Mouse (Mus musculus) C2C12 (cell line): ENCODE data around the gene Cdh1. TPM values are rescaled to one million over a fixed set of nuclear protein-coding genes. Genes with fewer than 3 reads are reported as not detected.
"Not testable (repeated sequence)": the region's sequence is repeated elsewhere in the genome, so short reads cannot be mapped to it uniquely, and the experiment has no call there.

Experiments
- H3K27me3 ChIP-seq: one replicate; pipeline ENCODE4 v1.6.1; 2011; ENCODE audit not compliant: control insufficient read depth, insufficient read depth, insufficient read length
- H3K36me3 ChIP-seq: one replicate; pipeline ENCODE4 v1.6.1; 2011; ENCODE audit not compliant: control insufficient read depth, insufficient read depth
- H3K4me3 ChIP-seq: one replicate; pipeline ENCODE4 v1.5.1; 2011; ENCODE audit warnings: mild to moderate bottlenecking, control low read depth; ENCODE audit not compliant: poor library complexity, insufficient read depth, severe bottlenecking
- H3K79me2 ChIP-seq: one replicate; pipeline ENCODE4 v1.6.1; 2011; ENCODE audit not compliant: control insufficient read depth, insufficient read depth
- H3K79me3 ChIP-seq: one replicate; pipeline ENCODE4 v1.6.1; 2011; ENCODE audit warnings: low read depth, control low read depth
- H3ac ChIP-seq: one replicate; pipeline ENCODE3; 2011; ENCODE audit warnings: low read depth; ENCODE audit not compliant: control insufficient read depth, insufficient read length
- CEBPB ChIP-seq: IDR thresholded peaks from one replicate; pipeline ENCODE4 v1.6.1; 2011; ENCODE audit warnings: low read depth, mild to moderate bottlenecking, control low read depth, moderate library complexity
- CTCF ChIP-seq: IDR thresholded peaks from one replicate; pipeline ENCODE4 v1.5.1; 2011; ENCODE audit not compliant: control insufficient read depth, insufficient read depth, insufficient read length
- FOSL1 ChIP-seq: IDR thresholded peaks from one replicate; pipeline ENCODE4 v1.8.0; 2011; ENCODE audit warnings: mild to moderate bottlenecking, low read length; ENCODE audit not compliant: poor library complexity, insufficient read depth, severe bottlenecking
- MAX ChIP-seq: IDR thresholded peaks from one replicate; pipeline ENCODE4 v1.6.1; 2011; ENCODE audit warnings: mild to moderate bottlenecking, control low read depth
- MYOD1 ChIP-seq: IDR thresholded peaks from one replicate; pipeline ENCODE4 v1.6.1; 2011; ENCODE audit warnings: low read depth; ENCODE audit not compliant: control insufficient read depth, insufficient read length
- MYOG ChIP-seq: IDR thresholded peaks from one replicate; pipeline ENCODE4 v1.6.1; 2011; ENCODE audit not compliant: control insufficient read depth, insufficient read length; ENCODE audit errors: extremely low read depth
- USF1 ChIP-seq: IDR thresholded peaks from one replicate; pipeline ENCODE4 v1.6.1; 2011; ENCODE audit warnings: low read depth, mild to moderate bottlenecking, control low read depth, moderate library complexity
- polyA plus RNA-seq: library from polyadenylated mRNA; unstranded; fragments of >200 nt; fragmentation: generic; extraction: Trizol; gene quantifications from one replicate; pipeline ENCODE4 v1.2.1, GENCODE M21; 2012; ENCODE audit warnings: missing spikeins

The Cdh1 gene
- polyA plus RNA-seq, 1 experiment, result 0.01 TPM

DNA sequence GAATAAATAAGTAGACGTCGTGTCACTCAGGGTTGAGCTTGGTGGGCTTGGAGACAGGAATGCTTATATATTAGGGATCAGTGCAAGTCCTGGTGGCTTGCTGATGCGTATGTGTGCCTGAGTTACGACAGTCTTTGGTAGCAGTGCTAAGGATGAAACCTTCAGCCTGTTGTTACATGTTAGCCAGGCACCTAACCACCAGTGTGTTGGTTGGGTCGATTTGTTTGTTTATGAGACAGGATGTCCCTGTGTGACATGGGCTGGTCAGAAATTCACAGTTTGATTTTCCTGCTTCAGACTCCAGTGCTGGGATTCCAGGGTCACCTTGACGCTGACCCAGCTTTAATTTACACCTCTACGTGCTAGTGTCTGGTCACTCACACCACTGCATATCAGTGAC lies 2.5 kb downstream of the Cdh1 start:
- Histone ChIP-seq H3K79me2 (no peaks in the 10 kb centered on the region), H3K79me3 (no peaks in the 10 kb centered on the region), H3ac (no peak overlapping the region), H3K27me3 (no peaks in the 10 kb centered on the region), H3K4me3 (no peak overlapping the region), H3K36me3 (no peaks in the 10 kb centered on the region)
- no peak for TF ChIP-seq MYOG
- TF ChIP-seq MYOD1, result no peak
- no peak for TF ChIP-seq CEBPB
- no peak for TF ChIP-seq MAX
- no peak for TF ChIP-seq CTCF
- TF ChIP-seq USF1, result no peak
- TF ChIP-seq FOSL1, result no peak

- no peak for TF ChIP-seq CTCF
- TF ChIP-seq USF1, result no peak
- no peak for TF ChIP-seq FOSL1
- TF ChIP-seq CEBPB, result no peak
- TF ChIP-seq MYOD1, result no peak
- Histone ChIP-seq H3K79me3 (no peaks in the 10 kb centered on the region), H3K36me3 (no peaks in the 10 kb centered on the region), H3ac (no peak overlapping the region), H3K79me2 (no peaks in the 10 kb centered on the region), H3K4me3 (no peak overlapping the region), H3K27me3 (no peaks in the 10 kb centered on the region)
Measured at GRCm38 (mm10) chr8:106606121-106606520, 3.0 kb downstream of the Cdh1 start.

- Histone ChIP-seq H3K27me3 (no peaks in the 10 kb centered on the region), H3K36me3 (no peaks in the 10 kb centered on the region), H3ac (no peak overlapping the region), H3K79me3 (no peaks in the 10 kb centered on the region), H3K79me2 (no peaks in the 10 kb centered on the region), H3K4me3 (no peak overlapping the region)
- TF ChIP-seq USF1 (no peak), CTCF (no peak), CEBPB (no peak), FOSL1 (no peak), MAX (no peak), MYOD1 (no peak), MYOG (no peak)
Measured at GRCm38 (mm10) chr8:106606601-106607145, 3.5 kb downstream of the Cdh1 start.

GRCm38 (mm10) chr8:106607783-106608182 lies 4.6 kb downstream of the Cdh1 start:
- not testable (repeated sequence) for H3K4me3 ChIP-seq, H3K27me3 ChIP-seq, H3K79me2 ChIP-seq, H3K36me3 ChIP-seq, H3K79me3 ChIP-seq, H3ac ChIP-seq

DNA sequence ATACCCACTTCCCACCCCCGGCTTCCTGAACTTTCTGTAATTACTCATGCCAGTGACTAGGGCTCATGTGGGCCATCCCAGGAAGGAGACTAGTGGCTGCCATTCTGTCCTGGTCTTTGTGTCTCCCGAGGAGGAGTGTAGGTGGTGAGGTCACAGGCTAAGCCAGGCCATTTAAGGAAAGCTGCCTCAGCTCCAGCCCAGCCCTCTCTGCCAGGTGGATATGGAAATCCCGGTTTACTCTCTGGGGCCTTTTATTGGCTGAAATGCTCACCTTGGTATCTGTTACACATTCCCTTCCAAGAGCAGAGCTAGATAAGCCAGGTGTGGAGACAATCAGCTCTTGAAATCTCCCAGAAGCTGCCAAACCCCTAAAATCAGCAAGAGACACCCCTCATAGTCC lies 5.3 kb downstream of the Cdh1 start:
- H3K27me3 ChIP-seq, result no peaks in the 10 kb centered on the region
- no peak overlapping the region for H3ac ChIP-seq
- TF ChIP-seq FOSL1, result no peak
- no peak for TF ChIP-seq CTCF
- no peak for TF ChIP-seq MYOD1
- H3K79me2 ChIP-seq, result no peaks in the 10 kb centered on the region
- H3K4me3 ChIP-seq, result no peak overlapping the region
- no peaks in the 10 kb centered on the region for H3K79me3 ChIP-seq
- no peaks in the 10 kb centered on the region for H3K36me3 ChIP-seq

- Histone ChIP-seq H3K79me3 (no peaks in the 10 kb centered on the region), H3ac (no peak overlapping the region), H3K79me2 (no peaks in the 10 kb centered on the region), H3K36me3 (no peaks in the 10 kb centered on the region), H3K4me3 (no peak overlapping the region), H3K27me3 (no peaks in the 10 kb centered on the region)
- TF ChIP-seq MYOD1 (no peak), CEBPB (no peak), FOSL1 (no peak), MAX (no peak), USF1 (no peak), MYOG (no peak), CTCF (no peak)
Measured at GRCm38 (mm10) chr8:106609076-106609903, 6.1 kb downstream of the Cdh1 start.
